Mouse (Mus musculus): ENCODE data around the gene Zfhx3.

- TF ChIP-seq POLR2A (IDR thresholded peaks at IDR 0.05; ENCODE audit: control insufficient read depth in 1 of 2, insufficient read depth in 1 of 2, low read depth in 1 of 2, low read length in 2 of 2, poor library complexity in 1 of 2) = no peak
- no peak for TF ChIP-seq EP300 (IDR thresholded peaks at IDR 0.05; ENCODE audit: low read depth in 1 of 2, low read length in 2 of 2)
- no peak for TF ChIP-seq USF2 (IDR thresholded peaks at IDR 0.05; ENCODE audit: borderline replicate concordance in 1 of 2, insufficient read depth in 1 of 2, low read depth in 1 of 2, low read length in 2 of 2)
- no peak for TF ChIP-seq CHD1 (IDR thresholded peaks at IDR 0.05; ENCODE audit: low read depth, low read length)
- no peak for TF ChIP-seq CTCF (IDR thresholded peaks at IDR 0.05 in 2 of 3, conservative IDR thresholded peaks at IDR 0.05 in 1 of 3; ENCODE audit: control insufficient read depth in 1 of 3, insufficient read depth in 1 of 3, low read depth in 2 of 3, low read length in 3 of 3, poor library complexity in 1 of 3, severe bottlenecking in 1 of 3)
- no peak for TF ChIP-seq MAFK (IDR thresholded peaks at IDR 0.05; ENCODE audit: borderline replicate concordance, low read depth, low read length)
- no peak for TF ChIP-seq ETS1 (IDR thresholded peaks at IDR 0.05; ENCODE audit: low read depth, low read length)
- no peak for TF ChIP-seq UBTF (IDR thresholded peaks at IDR 0.05; ENCODE audit: borderline replicate concordance, insufficient read depth, low read depth, low read length)
Measured at GRCm38 (mm10) chr8:108578388-108578787, 635.9 kb downstream of the Zfhx3 start.

Data from MEL (cell line).